ENCODE assay signal across 9 mouse cellular contexts in genomic region chr13:112330919-112331681, GRCm38 (mm10). TPM values are rescaled to one million over a fixed set of nuclear protein-coding genes. Genes with fewer than 3 reads are reported as not detected.
DNase-seq lines count a peak whose midpoint lies in the region; ATAC-seq and TF ChIP-seq lines count a peak whose summit lies in the region.
"Had no signal": no experiment of that assay in that cellular context is flagged by ENCODE, and none has a peak within 500 bp of the region (broad histone marks: within the 10 kb centered on the region; RNA-seq: fewer than 3 reads in every experiment).

No protein-coding gene starts in this region.

- no peak overlapping the region for H3K4me3 ChIP-seq in forebrain, postnatal 0 days (ENCODE audit: low read depth, low read length)
- H3K4me3 ChIP-seq in stomach, embryonic 14.5 days (ENCODE audit: low read depth, low read length): no peak overlapping the region

- H3K27me3 ChIP-seq in forebrain, postnatal 0 days (ENCODE audit: insufficient read depth, low read length): no peaks in the 10 kb centered on the region
- H3K27me3 ChIP-seq in stomach, embryonic 14.5 days (ENCODE audit: control insufficient read depth, insufficient read depth, low read length): no peaks in the 10 kb centered on the region

- H3K27ac ChIP-seq in forebrain, postnatal 0 days (ENCODE audit: low read depth, low read length): peak overlapping the region; percentile 73
- H3K27ac ChIP-seq in stomach, embryonic 14.5 days (ENCODE audit: low read length): peak overlapping the region; percentile 61; the same call in 1 of the 2 replicates
- H3K27ac ChIP-seq: macrophage had no signal

- H3K4me1 ChIP-seq in forebrain, postnatal 0 days (ENCODE audit: insufficient read depth): peaks cover 12% of the 10 kb centered on the region
- H3K4me1 ChIP-seq in stomach, embryonic 14.5 days (ENCODE audit: control insufficient read depth, insufficient read depth, low read length): peaks cover 18% of the 10 kb centered on the region

- H3K36me3 ChIP-seq in forebrain, postnatal 0 days (ENCODE audit: insufficient read depth): no peaks in the 10 kb centered on the region
- no peaks in the 10 kb centered on the region for H3K36me3 ChIP-seq in stomach, embryonic 14.5 days (ENCODE audit: control insufficient read depth, insufficient read depth, low read length)

- 27% methylated on average over 8 of the region's 8 CpGs for WGBS in forebrain, postnatal 0 days
- 24% methylated on average over 8 of the region's 8 CpGs for WGBS in stomach, embryonic 14.5 days

- TF ChIP-seq POLR2A in brain, embryonic 14.5 days (IDR thresholded peaks at IDR 0.05; ENCODE audit: borderline replicate concordance, extremely low read depth, insufficient read depth, insufficient read length, poor library complexity, severe bottlenecking): no peak

- peak; percentile 93 for DNase-seq in heart, adult 11 months
- no peak for DNase-seq in heart, postnatal 4 days
- DNase-seq in brain, embryonic 14.5 days (ENCODE audit: low read depth): peak; percentile 83
- peak; percentile 69 for DNase-seq in forebrain, postnatal 0 days
- DNase-seq in kidney, postnatal 4 days: peak; percentile 34 to 36
- DNase-seq in T-cell, adult 2 months (ENCODE audit: low spot score): no peak

- peak; percentile 90 for ATAC-seq in forebrain, postnatal 0 days
- ATAC-seq in stomach, embryonic 14.5 days (ENCODE audit: insufficient number of reproducible peaks, insufficient read depth, low FRiP score, low read depth): peak; percentile 60; the same call in 1 of the 2 replicates
- no peak for ATAC-seq in megakaryocyte progenitor cell, adult 5-6 weeks (replicated peaks; ENCODE audit: poor library complexity)

- no peaks in the 10 kb centered on the region for H3K9me3 ChIP-seq in forebrain, postnatal 0 days (ENCODE audit: low read length)
- H3K9me3 ChIP-seq in stomach, embryonic 14.5 days (ENCODE audit: control insufficient read depth, low read depth, low read length): no peaks in the 10 kb centered on the region

- H3K9ac ChIP-seq in forebrain, postnatal 0 days: peak overlapping the region; percentile 25
- H3K9ac ChIP-seq in stomach, embryonic 14.5 days (replicated peaks; ENCODE audit: low read depth, low read length): no peak overlapping the region

- TF ChIP-seq CTCF in brain, embryonic 14.5 days (IDR thresholded peaks at IDR 0.05; ENCODE audit: borderline replicate concordance, extremely low read depth, insufficient read depth, insufficient read length): no peak
- TF ChIP-seq CTCF in forebrain, postnatal 0 days (IDR thresholded peaks at IDR 0.05; ENCODE audit: low read depth): no peak

- peak overlapping the region; percentile 31 for H3K4me2 ChIP-seq in forebrain, postnatal 0 days (ENCODE audit: low read depth)
- H3K4me2 ChIP-seq in stomach, embryonic 14.5 days (replicated peaks; ENCODE audit: low read depth, low read length): peak overlapping the region; percentile 10; the same call in 1 of the 2 replicates

RNA-seq across cellular contexts. Expression of gene Ankrd55, which starts 42.8 kb away (rescaled TPM):
- not detected for total RNA-seq in heart, postnatal 4 days (2021)
- polyA plus RNA-seq in brain, embryonic 14.5 days (2012; rRNA removed): 6.0 and 8.5 TPM in 2 replicates
- total RNA-seq in forebrain, postnatal 0 days (2014; rRNA removed): 10.5 and 15.6 TPM in 2 replicates
- polyA plus RNA-seq in forebrain, postnatal 0 days (2015; fragmentation: Nextera tagmentation; extraction: Ambion mirVana): 3.4 and 5.7 TPM in 2 replicates
- polyA plus RNA-seq in stomach, embryonic 14.5 days (2014; fragmentation: Nextera tagmentation; extraction: Ambion mirVana): 0.26 and 0.70 TPM in 2 replicates
- not detected in 2 replicates for total RNA-seq in megakaryocyte progenitor cell, adult 5-6 weeks (2015)
- not detected in 2 replicates for total RNA-seq in megakaryocyte progenitor cell, adult 5-6 weeks (2017)

Comparison
In these comparisons a context has a peak if more than half of its experiments do, and no peak if none do; other contexts are left out.
1. DNase-seq: peak in heart, adult 11 months (single experiment), brain, embryonic 14.5 days (single experiment), forebrain, postnatal 0 days (single experiment) and kidney, postnatal 4 days (2 of 2); none in heart, postnatal 4 days (single experiment) and T-cell, adult 2 months (single experiment).
2. RNA of gene Ankrd55, which starts 42.8 kb away (total RNA-seq): 10.5 to 15.6 TPM in forebrain, postnatal 0 days; not detected in heart, postnatal 4 days and not detected in megakaryocyte progenitor cell, adult 5-6 weeks; every median in the first group is over 10 times any median in the second.